In the genomic region with DNA sequence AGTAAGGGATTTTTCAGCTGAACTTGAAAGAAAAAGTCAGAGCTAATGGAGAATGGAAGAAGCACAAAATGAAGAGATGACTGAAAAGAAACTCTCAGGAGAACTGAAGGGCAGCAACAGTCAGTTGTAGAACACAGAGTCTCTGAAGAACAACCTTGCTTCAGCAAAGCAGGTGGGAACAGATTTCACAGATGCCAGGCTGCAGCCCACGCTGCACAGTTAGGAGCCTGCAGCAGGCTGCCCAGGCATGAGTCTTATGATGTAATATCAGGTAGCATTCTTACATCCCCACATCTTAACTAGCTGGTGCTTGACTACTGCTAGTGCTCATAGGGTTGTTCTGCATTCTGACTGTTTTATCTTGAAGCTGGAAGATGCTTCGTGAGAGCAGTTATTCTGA, we compare ENCODE assay signal across 20 mouse cellular contexts. TPM values are rescaled to one million over a fixed set of nuclear protein-coding genes. Genes with fewer than 3 reads are reported as not detected.
DNase-seq lines count a peak whose midpoint lies in the region; ATAC-seq lines count a peak whose summit lies in the region.
"Had no signal": no experiment of that assay in that cellular context is flagged by ENCODE, and none has a peak within 500 bp of the region (broad histone marks: within the 10 kb centered on the region; RNA-seq: fewer than 3 reads in every experiment).

No protein-coding gene starts in this region.

- peak; percentile 92 for ATAC-seq in frontal cortex, adult (ENCODE audit: low TSS enrichment)
- ATAC-seq: activated CD4-positive, CD25-positive, alpha-beta regulatory T cell, adult 4 months; forebrain, embryonic 14.5 days; forebrain, postnatal 0 days; hindbrain, postnatal 0 days had no signal

- intact Hi-C loops in gastrocnemius, postnatal 14 days (cut with DNase I; ENCODE audit: low total_unique reads) = no loop called here

- DNase-seq in frontal cortex, postnatal 25 days (ENCODE audit: low spot score in 2 of 2) = no peak
- peak; percentile 39 for DNase-seq in layer of hippocampus, adult 9-11 months
- no peak for DNase-seq in layer of hippocampus, postnatal 14 days (ENCODE audit: low spot score in 2 of 2)
- DNase-seq in right cerebral cortex, adult 2 months (ENCODE audit: low spot score in 2 of 2) = peak; percentile 17 to 22
- no peak for DNase-seq in right cerebral cortex, postnatal 4 days
- DNase-seq in gastrocnemius, postnatal 14 days = no peak
- DNase-seq: adrenal gland, adult 8-10 months; adrenal gland, postnatal 25 days; cerebellum, adult 18-20 months; cerebellum, adult 9-10 months; cerebellum, postnatal 14 days; forebrain, postnatal 0 days; gastrocnemius, postnatal 10 days; heart, adult 18-20 months; heart, postnatal 14 days; heart, postnatal 4 days had no signal

RNA-seq across cellular contexts. Expression of gene Uggt2, which starts 38.5 kb away (rescaled TPM):
- total RNA-seq in layer of hippocampus, postnatal 14 days (2021) = 10 to 100 TPM; 26.8 to 32.6 TPM
- 1 to 10 TPM; 7.6 to 7.9 TPM for total RNA-seq in gastrocnemius, postnatal 14 days (2021)

Comparison
In these comparisons a context has a peak if more than half of its experiments do, and no peak if none do; other contexts are left out.
1. DNase-seq: peak in layer of hippocampus, adult 9-11 months (single experiment) and right cerebral cortex, adult 2 months (2 of 2); none in frontal cortex, postnatal 25 days (0 of 2), layer of hippocampus, postnatal 14 days (0 of 2), right cerebral cortex, postnatal 4 days (single experiment) and gastrocnemius, postnatal 14 days (single experiment).